Mouse (Mus musculus) gastrocnemius, postnatal 10 days (tissue): ENCODE measurements around the gene Evc2. TPM values are rescaled to one million over a fixed set of nuclear protein-coding genes. Genes with fewer than 3 reads are reported as not detected.

Experiments used
- DNase-seq: peaks from one replicate; pipeline ENCODE4 v3.0.0; 2021; ENCODE audit warnings: mixed read lengths
- total RNA-seq, 2 experiments: library from RNA; stranded (reverse); gene quantifications; 2 replicates each; pipeline ENCODE4 v1.2.3; 2021

Evc2 gene
- total RNA-seq, 2 experiments from 2014 or later = 9.5 to 13.3 TPM

- DNase-seq = no peak
These were observed 27.5 kb downstream of the Evc2 start for GRCm38 (mm10) chr5:37365751-37366150.

GRCm38 (mm10) chr5:37368796-37369195 lies 30.5 kb downstream of the Evc2 start:
- no peak for DNase-seq

GRCm38 (mm10) chr5:37377376-37377775 lies 39.1 kb downstream of the Evc2 start:
- no peak for DNase-seq

- no peak for DNase-seq
These were observed 42.3 kb downstream of the Evc2 start for GRCm38 (mm10) chr5:37380641-37381040.

DNA sequence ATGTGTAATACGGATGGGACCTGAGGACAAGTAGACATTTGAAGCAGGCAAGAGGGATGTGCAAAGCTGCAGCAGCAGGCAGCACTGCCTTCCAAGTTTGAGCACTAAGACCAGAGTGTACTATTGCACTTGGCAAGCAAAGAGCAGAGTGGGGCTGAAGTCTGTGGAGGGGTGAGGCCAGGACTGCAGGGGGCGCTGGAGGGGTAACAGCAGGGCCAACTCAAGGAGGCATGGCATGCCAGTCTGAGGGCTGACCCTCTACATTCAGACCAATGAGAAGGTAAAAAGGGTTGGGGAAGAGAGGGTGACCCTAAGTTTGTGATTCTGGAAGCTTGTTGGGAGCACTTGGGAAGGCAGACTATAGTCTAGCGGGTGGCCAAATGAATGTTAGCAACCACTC lies 45.3 kb downstream of the Evc2 start:
- DNase-seq = peak; percentile 16

DNA sequence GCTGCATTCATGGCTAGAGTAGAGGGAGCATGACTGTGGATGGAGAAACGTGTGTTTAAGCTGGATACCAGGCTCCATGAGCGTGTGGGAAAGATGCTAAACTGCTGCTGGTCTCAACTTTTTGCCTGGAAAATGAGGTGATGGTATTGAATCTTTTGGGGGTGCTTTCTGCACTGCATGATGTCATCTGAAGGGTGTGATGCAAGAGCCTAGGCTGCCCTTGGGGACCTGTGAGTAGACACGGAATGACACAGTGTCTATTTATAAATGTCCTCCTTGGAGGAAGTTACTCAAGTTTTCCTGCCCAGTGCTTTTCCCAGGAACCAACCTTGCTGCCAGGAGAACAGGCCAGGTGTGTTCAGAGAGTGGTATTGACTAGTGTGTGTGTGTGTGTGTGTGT lies 50.3 kb downstream of the Evc2 start:
- DNase-seq = no peak

DNA sequence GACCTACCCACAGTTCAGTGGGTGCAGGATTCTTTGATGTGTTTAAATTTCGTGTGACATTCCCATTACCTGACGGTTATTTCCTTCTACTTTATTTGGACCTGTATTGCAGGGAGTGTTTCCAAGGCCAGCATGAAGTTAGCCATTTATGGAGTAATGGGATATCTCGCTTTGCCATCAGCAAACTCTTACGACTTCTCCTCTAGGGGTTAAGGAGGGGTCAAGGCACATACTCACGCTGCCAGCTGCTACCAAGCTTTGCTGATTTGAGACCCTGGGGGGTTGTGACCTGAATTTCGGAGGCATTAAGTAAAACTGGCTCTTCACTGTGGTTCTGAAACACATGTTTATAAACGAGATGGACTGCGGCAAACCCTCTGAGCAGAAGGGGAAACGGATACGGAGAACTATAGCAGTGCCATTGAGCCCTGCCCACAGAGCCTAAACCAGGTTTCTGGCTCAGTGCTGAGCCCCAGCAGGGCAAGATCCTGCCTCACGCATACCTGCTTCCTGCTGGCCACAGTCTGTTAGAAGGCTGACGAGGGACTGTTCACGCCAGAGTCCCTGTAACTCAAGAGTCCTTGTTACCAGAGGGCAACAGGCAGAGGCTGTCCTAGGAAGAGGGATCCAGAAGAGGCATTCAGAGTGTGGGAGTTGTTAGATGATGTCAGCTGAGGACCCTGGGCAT lies 51.7 kb downstream of the Evc2 start:
- no peak for DNase-seq

- DNase-seq = no peak
These were observed 52.6 kb downstream of the Evc2 start for GRCm38 (mm10) chr5:37390923-37391322.

DNA sequence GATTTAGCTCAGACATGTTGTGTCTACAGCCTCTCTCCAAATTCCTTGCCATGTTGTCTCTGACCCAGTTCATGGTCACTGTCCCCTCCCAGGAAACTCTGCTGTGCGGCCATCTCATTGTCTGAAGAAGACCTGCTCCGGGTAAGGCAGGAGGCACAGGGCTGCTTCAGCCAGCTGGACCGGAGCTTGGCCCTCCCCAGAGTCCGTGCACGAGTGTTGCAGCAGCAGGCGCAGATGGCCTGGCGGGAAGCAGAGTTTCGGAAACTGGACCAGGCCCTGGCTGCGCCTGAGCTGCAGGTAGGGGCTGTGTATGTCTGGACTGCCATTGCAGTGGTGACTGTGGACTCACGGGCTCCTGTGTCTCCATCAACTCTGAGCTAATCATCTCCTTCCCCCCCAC lies 53.6 kb downstream of the Evc2 start:
- no peak for DNase-seq

DNA sequence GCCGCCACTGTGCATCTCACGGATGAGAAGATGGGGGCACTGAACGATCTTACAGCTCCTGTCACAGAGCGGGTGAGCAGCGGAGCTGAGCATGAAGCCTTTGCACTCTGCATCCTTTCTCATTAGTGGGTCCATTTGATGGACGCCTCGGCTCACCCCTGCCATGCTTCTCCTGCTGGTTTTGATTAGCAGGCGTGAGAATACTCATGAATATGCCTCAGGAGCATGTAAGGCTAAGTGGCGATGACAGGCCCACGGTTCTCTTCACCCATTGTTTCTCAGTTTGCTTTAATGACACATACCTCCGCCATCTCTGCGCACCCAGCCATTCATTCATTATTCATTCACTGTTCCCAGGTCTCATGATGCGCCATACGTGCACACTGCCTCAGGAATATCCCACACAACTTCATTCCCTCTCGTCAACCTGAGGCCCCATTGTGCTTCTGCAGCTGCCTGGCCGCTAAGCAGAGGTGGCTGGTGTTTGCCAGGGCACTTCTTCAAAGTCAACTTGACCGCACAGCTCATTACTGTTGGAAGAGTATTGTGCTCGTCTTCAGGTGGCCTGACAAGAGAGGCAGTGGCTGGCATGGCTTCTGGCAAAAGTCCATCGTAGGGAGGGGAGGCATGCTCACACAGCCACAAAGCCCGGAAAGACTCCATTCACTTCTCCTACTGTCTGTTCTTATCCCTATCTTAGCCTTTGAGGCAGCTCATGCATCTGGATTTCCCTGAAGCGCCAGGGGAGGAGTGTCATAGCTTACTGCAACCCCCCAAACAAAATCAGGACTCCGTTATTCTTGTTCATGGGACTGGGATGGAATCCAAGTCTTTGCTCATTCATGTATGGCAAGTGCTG lies 57.1 kb downstream of the Evc2 start:
- no peak for DNase-seq

DNA sequence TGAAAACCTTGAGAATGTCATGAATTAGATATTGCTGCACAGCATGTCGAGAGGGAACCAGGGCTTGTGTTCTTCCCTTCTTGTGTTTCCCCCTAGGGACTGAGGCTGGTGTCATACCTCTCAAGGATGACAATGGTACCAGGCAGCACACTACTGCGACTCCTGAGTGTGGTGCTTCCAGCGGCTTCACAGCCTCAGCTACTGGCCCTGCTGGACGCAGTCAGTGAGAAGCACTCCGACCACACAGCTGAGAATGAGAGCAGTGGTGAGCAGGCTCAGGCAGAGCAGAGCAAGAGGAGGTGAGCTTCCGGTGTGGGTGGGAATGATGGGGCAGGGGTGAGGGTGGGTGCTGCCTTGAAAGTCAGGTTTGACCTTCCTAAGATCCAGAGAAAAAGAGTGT lies 80.7 kb downstream of the Evc2 start:
- no peak for DNase-seq

GRCm38 (mm10) chr5:37427210-37427609 lies 88.9 kb downstream of the Evc2 start:
- no peak for DNase-seq

GRCm38 (mm10) chr5:37435417-37435816 lies 97.1 kb downstream of the Evc2 start:
- DNase-seq = no peak

- DNase-seq = no peak
These were observed 104.5 kb downstream of the Evc2 start for GRCm38 (mm10) chr5:37442767-37443166.

DNA sequence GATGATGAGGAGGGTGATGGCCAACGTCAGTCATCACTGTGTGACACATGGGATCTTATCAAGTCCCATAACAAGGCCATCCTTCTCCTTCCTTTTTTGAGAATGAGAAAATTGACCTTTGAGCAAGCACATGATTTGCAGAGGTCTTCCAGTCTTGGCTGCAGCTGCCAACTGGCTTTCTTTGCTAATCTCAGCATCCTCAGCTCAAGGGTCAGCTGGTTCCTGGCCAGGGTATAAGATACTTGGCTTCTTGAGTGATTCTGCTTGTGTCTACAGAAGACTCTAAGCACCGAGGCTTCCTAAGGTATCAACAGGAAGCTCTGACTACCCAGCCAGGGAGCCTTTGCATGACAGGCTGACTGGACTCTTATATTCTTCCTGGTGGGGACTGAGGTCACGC lies 109.2 kb downstream of the Evc2 start:
- DNase-seq = no peak

DNA sequence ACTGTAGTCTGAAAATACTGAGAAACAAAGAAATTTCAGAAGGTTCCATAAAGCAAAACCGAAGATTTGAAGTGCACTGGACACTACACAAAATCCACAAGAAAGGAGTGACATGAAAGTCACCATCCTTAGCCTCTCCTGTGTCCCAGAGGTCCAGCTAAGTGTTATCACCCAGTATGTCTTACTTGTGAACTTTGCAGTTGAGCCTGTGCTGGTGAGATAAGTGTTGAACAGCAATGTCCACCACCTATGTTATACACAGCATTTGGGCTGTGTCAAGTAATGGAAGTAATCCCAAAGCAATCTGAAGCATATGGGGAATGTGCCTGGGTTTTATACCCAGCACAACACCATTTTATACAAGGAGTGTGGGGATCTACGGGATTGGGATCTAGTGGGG lies 118.3 kb downstream of the Evc2 start:
- no peak for DNase-seq

DNA sequence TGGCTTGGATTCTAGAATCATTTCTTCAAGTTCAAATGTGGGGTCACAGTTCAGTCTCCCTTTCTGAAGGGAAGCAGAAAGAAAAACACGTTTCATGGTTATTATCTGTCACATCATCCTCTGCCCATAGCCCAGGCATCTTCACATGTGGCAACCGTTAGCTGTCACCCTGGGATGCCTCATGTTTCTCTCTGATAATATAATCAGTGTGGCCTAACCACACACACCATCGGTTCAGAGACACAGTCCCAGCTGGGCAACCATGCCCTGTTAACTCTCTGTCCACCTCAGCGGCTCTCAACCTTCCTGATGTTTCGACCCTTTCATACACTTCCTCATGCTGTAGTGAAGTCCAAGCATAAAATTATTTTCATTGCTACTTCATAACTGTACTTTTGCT lies 118.9 kb downstream of the Evc2 start:
- DNase-seq = no peak

- no peak for DNase-seq
These were observed 119.5 kb downstream of the Evc2 start for GRCm38 (mm10) chr5:37457831-37458230.

DNA sequence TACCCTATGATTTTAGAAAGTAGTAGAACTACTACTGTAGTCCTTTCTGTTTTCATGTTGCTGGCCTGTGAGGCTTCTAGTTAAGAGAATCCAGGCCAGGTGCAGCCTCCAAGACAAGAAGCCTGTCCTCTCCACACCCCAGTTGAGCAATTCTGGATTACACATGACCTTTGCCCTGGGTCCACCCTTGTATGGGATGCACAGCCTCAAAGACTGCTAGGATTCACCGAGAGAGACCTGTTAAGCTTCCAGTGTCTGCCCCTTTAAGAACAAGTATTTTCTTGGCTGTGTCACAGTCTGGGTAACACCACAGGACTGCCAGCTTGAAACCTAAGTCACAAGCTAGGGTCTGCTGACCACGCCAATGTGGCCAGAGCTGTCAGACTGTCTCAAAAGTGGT lies 119.9 kb downstream of the Evc2 start:
- DNase-seq = no peak

DNA sequence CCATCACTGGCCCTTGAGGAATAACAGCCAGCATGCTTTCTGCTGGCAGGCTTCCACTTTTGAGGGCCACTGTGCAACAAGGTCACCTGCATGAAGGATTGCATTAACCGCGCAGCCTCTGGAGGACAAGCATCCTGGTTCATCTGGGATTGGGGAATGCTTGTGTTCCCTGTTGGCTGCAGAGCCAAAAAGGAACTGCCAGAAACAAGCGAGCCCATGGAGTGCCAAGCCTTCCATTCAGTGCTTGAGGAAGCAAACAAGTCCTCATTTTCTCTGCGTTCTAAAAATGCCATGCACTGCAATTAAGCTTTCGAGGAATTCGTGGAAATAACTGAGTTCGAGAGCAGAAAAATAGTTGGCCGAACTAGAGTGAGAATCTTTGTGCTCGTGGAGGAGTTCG lies 127.2 kb downstream of the Evc2 start:
- DNase-seq = no peak

DNA sequence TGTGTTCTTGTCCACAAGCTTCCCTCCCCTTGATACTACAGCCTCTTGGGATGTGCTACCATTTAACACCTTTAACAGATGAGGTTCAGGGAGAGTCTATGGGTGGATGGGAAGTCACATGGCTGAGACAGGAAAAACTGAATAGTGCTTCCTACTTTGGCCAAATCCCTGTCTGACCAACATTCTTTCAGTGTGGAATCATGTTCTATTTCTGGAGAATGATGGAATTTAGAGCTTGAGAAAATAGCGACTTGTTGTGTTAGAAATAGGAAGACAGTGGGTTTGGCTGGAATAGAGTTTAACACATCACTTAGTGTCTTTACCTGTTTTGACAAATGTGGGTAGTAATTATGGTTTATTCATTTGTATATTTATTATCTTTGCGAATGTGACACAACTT lies 129.3 kb downstream of the Evc2 start:
- DNase-seq = no peak

DNA sequence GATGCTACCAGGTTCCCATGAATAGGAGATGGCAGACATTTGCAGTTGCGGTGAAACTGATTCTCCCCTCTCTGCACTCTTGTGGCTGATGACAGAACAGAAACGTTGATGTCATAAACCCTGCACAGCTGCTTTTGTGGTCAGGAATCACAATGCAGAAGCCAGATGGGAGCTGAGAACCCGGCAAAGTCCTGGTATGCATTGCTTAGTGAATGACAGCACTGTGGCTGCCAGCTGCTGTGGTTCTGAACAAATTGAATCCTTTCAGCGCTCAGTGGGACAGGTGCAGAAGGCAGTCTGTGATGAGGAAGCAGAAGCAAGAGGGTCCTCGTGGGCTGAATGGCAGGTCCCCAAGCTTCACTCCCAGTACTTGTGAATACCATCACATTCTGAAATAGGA lies 130.7 kb downstream of the Evc2 start:
- no peak for DNase-seq

DNA sequence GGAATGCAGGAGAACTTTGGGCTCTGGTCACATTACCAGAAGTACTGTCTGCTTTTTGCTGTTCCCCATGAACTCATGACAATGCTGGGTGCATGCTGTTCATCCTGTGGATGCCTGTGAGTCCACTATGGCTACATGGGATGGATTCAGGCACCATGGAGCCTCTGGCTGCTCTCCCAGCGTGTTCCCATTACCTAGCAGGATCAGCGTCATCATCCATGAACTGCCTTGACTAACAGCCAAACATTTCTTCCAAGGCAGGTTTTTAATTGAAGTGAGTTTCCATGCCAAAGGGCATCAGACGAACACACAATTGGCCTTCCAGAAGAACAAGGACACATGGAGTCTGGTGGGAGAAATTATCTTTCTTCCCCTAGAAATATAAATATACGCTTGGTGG lies 133.3 kb downstream of the Evc2 start:
- no peak for DNase-seq

- DNase-seq = no peak
These were observed 133.8 kb downstream of the Evc2 start for GRCm38 (mm10) chr5:37472025-37472608.
